Mouse (Mus musculus): ENCODE results near the gene Prss41.
"Not testable (repeated sequence)": the region's sequence is repeated elsewhere in the genome, so short reads cannot be mapped to it uniquely, and the experiment has no call there.

The Prss41 gene

GRCm38 (mm10) chr17:23843812-23844273 is at the start of gene Prss41, which contains the start of gene Prss32:
Gene Prss41 (minus strand): TSS chr17:23844172.
Gene Prss32 (plus strand): TSS chr17:23843855.
- DNase-seq (ENCODE audit: low read depth, low spot score) = peak; percentile 87

- DNase-seq (ENCODE audit: low read depth, low spot score) = not testable (repeated sequence)
Measured at GRCm38 (mm10) chr17:23880576-23880975, 36.6 kb upstream of the Prss41 start, which contains the start of the genes Dcpp1 and Dcpp2. Gene Dcpp1 (plus strand): TSS chr17:23880876. Gene Dcpp2 (plus strand): TSS chr17:23880880.

- DNase-seq (ENCODE audit: low read depth, low spot score) = no peak
Measured at GRCm38 (mm10) chr17:23877166-23877565, 33.2 kb upstream of the Prss41 start.

- no peak for DNase-seq (ENCODE audit: low read depth, low spot score)
Measured at GRCm38 (mm10) chr17:23876741-23877140, 32.8 kb upstream of the Prss41 start.

- DNase-seq (ENCODE audit: low read depth, low spot score) = peak; percentile 43
Measured at GRCm38 (mm10) chr17:23873884-23874856, 30.2 kb upstream of the Prss41 start.

- DNase-seq (ENCODE audit: low read depth, low spot score) = no peak
Measured at GRCm38 (mm10) chr17:23868513-23868912, 24.5 kb upstream of the Prss41 start.

- DNase-seq (ENCODE audit: low read depth, low spot score) = no peak
Measured at GRCm38 (mm10) chr17:23867756-23868155, 23.8 kb upstream of the Prss41 start, which contains the start of gene Prss21. Gene Prss21 (plus strand): TSS chr17:23868056.

- no peak for DNase-seq (ENCODE audit: low read depth, low spot score)
Measured at GRCm38 (mm10) chr17:23862926-23863325, 19.0 kb upstream of the Prss41 start.

GRCm38 (mm10) chr17:23857913-23858312 is 13.9 kb upstream of the Prss41 start:
- no peak for DNase-seq (ENCODE audit: low read depth, low spot score)

- no peak for DNase-seq (ENCODE audit: low read depth, low spot score)
Measured at GRCm38 (mm10) chr17:23857193-23857592, 13.2 kb upstream of the Prss41 start.

- DNase-seq (ENCODE audit: low read depth, low spot score) = no peak
Measured at GRCm38 (mm10) chr17:23854229-23854765, 10.3 kb upstream of the Prss41 start.

- DNase-seq (ENCODE audit: low read depth, low spot score) = peak; percentile 59
Measured at GRCm38 (mm10) chr17:23853292-23853691, 9.3 kb upstream of the Prss41 start.

- DNase-seq (ENCODE audit: low read depth, low spot score) = peak; percentile 87
Measured at GRCm38 (mm10) chr17:23850853-23851749, 7.1 kb upstream of the Prss41 start.

- DNase-seq (ENCODE audit: low read depth, low spot score) = no peak
Measured at GRCm38 (mm10) chr17:23850028-23850427, 6.1 kb upstream of the Prss41 start.

- DNase-seq (ENCODE audit: low read depth, low spot score) = peak; percentile 85
Measured at GRCm38 (mm10) chr17:23843141-23843811, 696 bp downstream of the Prss41 start.

GRCm38 (mm10) chr17:23841145-23841544 is 2.8 kb downstream of the Prss41 start:
- peak; percentile 82 for DNase-seq (ENCODE audit: low read depth, low spot score)

GRCm38 (mm10) chr17:23836006-23836575 is 7.9 kb downstream of the Prss41 start, which contains the start of gene Prss33:
Gene Prss33 (minus strand): TSS chr17:23836056.
- DNase-seq (ENCODE audit: low read depth, low spot score) = no peak

- no peak for DNase-seq (ENCODE audit: low read depth, low spot score)
Measured at GRCm38 (mm10) chr17:23831201-23831600, 12.8 kb downstream of the Prss41 start.

- peak; percentile 91 for DNase-seq (ENCODE audit: low read depth, low spot score)
Measured at GRCm38 (mm10) chr17:23829064-23829619, 14.8 kb downstream of the Prss41 start, which contains the start of gene Elob. Gene Elob (minus strand): TSS chr17:23829136.
